Mouse (Mus musculus): Measurements from ENCODE around the gene Nfasc. TPM values are rescaled to one million over a fixed set of nuclear protein-coding genes. Genes with fewer than 3 reads are reported as not detected.

The Nfasc gene
- total RNA-seq, 2 experiments from 2014 or later, result not detected

DNA sequence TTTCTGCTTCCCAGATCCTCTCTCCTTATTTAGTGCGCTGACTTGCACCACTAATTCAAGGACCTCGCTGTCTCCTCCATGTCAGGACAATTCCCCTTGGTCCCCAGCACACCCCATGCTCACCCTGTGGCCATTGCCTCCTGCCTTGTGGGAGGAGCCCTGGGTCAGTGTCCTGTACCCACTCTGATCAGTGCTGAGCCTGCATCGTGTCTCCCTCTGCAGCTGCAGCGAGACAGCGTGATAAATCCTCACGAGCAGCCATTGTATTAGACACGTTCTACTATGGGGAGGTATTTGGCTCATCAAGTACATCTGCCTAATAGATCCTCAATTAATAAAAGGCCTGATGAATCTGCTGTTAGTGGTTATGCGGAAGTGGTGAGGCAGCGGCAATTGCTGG lies 86.8 kb downstream of the Nfasc start:
- ATAC-seq (replicated peaks; ENCODE audit: low FRiP score, poor library complexity, severe bottlenecking), result no peak

DNA sequence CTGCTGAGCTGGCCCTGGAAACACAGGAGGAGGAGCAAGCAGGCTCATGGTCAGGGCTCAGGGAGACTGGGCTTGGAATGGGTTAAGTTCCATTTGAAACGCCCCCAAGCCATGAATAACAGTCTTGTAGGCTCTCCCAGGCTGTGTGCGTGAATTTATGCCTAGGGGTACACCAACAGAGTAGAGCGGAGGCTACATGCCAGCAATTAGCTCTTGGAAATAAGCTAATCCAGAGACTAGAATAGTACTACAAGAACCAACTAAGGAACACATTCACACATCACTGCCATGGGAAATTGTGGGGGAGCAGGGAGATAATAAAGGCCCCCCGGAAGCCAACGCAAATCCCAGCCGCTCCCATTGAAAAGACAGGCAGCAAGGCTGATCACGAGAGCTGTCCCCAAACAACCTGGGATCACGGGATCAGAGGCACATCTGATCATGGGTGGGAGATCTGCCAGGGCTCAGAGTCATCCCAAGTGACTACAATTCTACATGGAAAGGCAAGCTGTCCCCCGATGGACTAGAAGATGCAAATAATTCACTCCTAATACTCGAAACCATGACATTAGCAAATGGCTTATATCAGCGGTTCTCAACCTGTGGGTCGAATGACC lies 87.6 kb downstream of the Nfasc start:
- ATAC-seq (replicated peaks; ENCODE audit: low FRiP score, poor library complexity, severe bottlenecking), result no peak

DNA sequence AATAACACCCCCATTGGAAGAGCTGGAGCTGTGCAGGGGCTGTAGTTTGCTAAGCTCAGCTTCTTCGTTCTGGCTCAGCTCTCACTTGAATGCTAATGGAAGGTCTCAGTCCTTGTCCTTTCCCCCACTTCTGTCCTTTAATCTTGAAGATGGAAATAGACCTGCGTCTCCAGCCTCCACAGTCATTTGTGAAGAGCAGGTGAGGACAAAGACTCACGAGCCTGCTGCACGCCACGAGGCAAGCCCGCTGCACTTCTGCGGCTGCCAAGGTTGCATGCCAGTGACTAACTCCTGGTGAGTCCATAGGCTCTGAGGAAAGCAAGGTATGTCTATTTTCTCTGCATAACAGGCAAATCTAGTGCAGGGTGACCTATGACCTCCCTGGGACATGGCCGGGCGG lies 88.4 kb downstream of the Nfasc start:
- ATAC-seq (replicated peaks; ENCODE audit: low FRiP score, poor library complexity, severe bottlenecking), result no peak

DNA sequence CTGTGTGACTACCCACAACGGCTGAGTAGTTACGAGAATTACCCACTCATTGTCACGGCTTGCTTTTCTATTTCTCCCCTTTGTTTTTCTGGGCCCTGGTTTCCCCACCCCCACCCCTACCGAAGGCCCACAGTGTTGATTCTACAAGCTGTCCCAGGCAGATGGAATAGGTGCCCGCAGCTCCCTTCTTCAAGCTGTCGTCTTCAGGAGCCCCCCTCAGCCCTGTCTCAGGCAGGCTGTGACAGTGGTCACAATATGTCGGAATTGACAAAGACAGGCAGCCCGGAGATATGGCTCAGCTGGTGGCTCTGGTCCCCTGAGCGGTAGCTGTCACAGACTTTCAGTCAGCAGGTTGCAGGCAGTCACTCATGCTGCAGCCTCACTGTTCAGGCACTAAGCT lies 90.9 kb downstream of the Nfasc start:
- ATAC-seq (replicated peaks; ENCODE audit: low FRiP score, poor library complexity, severe bottlenecking), result no peak

DNA sequence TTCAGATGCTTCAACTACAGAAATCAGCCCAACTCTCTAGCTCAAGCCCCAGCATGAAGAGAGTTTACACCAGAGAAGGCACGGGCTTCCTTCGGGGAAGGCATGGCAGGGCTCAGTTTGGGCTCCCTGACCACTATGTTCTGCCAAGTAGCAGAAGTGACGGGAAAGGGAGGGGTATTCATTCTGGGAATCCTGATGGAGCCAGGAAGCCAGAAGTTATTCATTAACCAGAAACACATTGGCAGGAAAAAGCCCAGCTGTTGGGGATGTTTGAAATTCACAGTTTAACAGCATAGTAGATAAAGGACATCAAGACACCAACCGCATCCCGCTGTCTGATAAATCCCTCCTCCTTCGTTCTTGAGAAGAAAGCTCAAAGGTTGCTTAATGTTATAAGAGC lies 93.6 kb downstream of the Nfasc start:
- ATAC-seq (replicated peaks; ENCODE audit: low FRiP score, poor library complexity, severe bottlenecking), result no peak

DNA sequence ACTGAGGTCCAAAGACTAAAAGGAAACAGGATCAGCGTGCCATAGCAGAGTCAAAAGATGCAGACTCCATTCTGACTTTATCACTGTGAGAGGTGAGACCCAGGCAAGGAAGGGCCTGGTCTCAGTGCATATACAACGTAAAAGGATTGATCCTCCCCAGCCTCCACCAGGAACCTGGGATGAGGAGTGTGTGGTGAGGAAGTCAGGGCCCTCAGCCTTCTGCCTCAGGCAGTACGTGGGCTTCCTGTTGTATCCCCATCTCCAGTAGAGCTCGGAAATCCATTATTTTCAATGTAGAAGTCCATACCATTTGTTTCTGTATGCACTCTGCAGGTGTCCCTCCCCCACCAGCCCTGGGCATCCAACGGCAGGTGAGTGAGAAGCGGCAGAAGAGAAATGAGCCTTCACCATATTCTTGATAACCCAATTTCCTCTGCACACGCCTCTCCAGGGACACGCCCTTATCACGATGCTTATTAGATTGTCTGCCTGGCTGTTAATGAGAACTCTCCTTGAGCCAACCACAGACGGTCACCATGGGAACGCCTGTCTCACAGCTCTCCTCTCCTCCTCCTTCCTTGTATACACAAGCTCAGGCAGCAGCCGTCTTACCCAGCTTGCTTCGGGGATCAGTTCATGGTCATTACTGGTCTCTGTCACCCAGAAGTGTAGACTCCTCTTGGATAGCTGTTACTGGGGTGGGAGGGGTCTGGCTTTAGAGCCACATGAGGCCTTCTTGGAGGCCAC lies 100.4 kb downstream of the Nfasc start:
- ATAC-seq (replicated peaks; ENCODE audit: low FRiP score, poor library complexity, severe bottlenecking), result no peak

DNA sequence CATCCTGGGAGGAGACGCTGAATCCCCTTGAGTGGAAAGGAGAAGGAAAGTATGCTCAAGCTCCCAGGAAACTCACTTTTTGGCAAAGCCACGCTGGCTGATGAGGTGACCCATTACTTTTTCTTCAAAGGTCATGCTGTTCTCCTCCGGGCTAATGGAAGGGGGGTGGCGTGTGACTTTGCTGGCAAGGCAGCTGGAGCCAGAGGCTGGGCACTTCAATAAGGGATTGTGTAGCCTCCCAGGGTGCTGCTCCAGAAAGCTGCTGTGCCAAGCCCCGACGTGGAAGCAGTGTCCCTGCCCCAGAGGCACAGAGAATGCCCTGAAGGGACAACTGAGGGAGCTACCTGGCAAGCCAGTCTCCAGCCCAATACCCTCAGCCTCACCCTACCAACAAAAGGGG lies 101.3 kb downstream of the Nfasc start:
- no peak for ATAC-seq (replicated peaks; ENCODE audit: low FRiP score, poor library complexity, severe bottlenecking)

DNA sequence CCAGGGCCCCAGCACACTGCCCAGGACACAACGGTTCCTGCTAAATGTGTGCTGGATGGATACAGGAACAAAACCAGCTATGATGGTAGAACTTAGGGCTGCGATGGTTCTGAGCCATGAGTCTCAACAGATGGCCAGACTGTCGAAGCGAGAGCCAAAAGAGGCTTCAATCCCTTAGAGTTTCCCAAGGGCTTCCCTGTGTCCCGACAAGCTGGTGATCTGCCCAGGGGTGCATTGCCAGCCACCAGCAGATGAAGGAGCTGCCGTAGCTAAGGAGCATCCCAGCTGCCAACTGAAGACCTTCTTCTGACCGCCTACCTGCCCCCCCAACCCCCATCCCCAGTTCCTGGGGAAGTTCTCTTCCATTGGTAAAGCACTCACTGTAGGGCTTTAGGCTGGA lies 104.3 kb downstream of the Nfasc start:
- no peak for ATAC-seq (replicated peaks; ENCODE audit: low FRiP score, poor library complexity, severe bottlenecking)

DNA sequence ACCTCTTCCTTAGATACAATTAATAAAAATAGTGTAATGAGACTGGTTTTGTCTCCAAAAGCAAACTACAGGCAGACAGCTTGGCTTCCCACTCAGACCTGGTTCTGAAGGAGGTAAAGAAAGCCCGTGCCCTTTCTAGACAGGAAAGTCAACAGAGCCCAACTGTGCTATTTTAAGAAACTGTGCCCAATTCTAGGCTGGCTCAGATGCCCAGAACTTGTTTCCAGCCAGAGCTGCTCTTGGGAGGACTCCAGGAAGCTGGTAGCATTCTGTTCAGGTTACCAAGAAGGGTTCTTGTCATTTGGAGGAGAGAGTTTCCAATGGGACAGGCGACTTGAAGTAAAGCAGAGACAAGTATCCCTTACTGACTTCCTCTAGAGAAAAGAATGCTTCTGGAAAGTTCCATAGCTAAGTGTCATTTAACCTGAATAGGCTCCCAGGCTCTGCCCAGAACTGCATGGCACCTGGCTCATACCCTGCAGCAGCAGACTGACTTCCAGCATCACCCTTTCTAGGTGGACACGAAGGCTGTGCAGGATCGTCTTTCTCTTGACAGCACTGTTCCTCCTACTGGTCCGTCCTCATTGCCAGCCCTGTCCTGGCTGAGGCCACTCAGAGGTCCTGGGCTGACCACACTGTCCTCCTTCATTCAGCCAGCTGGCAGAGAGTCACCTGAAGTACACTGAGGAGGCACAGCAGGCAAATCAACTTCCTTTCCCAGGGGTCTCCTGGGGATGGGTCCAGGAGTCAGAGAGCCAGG lies 111.8 kb downstream of the Nfasc start:
- ATAC-seq (replicated peaks; ENCODE audit: low FRiP score, poor library complexity, severe bottlenecking), result no peak

DNA sequence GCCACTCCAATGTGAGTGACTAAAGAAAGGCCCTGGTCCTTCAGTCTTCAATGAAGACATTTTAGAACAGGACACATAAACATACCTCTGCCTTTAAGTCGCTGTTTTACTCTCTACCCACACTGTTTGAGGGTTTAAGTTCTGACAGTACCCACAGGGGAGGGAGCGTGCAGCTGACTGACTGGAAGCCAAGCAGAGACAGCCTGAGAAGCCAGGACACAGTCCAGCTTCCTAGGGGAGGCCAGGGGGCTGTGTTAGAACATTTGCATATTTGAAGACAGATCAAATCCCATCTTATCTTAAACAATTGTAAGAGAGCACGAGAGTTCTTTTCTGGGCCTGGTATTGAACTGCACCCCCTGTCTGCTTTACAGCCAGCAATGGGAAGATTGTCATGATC lies 113.0 kb downstream of the Nfasc start:
- ATAC-seq (replicated peaks; ENCODE audit: low FRiP score, poor library complexity, severe bottlenecking), result no peak

DNA sequence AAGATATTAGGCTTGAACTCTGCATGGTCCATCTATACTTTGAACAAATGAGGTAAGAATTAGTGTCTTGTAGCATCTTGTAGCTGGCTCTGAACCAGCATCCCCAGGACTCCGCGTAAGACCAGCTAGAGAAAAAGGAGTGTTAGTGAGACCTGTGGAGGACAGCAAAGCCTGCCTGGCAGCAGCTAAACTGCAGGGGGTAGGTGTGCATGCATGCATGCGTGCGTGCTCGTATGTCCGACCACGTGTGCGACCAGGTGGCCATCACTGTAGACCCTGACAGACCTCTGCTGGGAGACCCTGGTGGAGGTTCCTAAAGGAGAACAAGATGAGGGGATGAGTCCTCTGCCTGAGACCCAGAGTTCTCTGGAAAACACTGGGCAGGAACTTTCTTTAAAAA lies 113.4 kb downstream of the Nfasc start:
- ATAC-seq (replicated peaks; ENCODE audit: low FRiP score, poor library complexity, severe bottlenecking), result no peak

DNA sequence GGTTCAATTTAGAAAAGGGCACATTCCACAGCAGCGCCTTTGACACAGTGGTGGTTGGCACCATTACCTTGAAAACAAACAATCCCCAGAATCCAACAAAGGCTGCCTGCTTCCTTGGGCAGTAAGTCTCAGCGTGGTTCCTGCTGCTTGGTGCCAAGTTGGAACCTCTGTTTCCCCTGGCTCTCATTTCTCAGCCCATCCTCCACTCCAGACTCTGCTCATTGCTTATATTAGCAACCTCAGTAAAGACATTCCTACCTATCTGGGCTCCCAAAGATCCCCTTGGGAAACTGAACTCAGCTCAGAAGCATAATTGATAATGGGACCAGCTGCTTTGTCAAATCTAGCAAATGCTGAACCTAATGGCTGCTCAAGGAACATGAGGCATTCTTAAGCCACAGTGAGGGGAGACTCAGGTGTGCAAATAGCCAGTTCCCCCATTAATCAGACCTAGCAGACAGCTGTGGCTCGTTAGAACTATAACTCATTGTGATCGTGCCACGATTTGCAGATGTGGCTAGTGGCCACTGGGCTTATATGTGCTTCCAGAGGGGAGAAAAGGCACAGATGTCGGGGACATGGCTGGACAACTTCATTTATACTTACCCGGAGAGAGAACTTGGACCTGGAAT lies 115.4 kb downstream of the Nfasc start:
- no peak for ATAC-seq (replicated peaks; ENCODE audit: low FRiP score, poor library complexity, severe bottlenecking)

DNA sequence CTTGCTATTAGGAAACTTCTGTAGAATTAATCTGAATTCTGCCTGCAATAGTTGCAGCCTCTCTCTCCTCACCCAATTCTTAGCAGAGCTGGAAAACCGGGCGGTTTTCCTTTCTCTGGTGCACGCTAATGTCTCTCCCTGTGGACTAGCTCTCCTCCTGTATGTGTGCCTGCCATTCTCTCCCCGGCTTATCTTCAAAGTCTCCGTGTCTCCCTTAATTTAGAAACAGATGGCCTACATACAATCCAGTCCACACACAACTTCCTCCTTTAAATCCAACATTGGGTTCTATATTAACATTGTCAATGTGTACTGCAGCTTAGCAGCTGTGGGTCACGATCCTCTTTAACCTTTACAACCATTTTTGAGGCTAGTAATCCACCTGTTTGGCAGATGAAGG lies 116.6 kb downstream of the Nfasc start:
- ATAC-seq (replicated peaks; ENCODE audit: low FRiP score, poor library complexity, severe bottlenecking), result no peak

DNA sequence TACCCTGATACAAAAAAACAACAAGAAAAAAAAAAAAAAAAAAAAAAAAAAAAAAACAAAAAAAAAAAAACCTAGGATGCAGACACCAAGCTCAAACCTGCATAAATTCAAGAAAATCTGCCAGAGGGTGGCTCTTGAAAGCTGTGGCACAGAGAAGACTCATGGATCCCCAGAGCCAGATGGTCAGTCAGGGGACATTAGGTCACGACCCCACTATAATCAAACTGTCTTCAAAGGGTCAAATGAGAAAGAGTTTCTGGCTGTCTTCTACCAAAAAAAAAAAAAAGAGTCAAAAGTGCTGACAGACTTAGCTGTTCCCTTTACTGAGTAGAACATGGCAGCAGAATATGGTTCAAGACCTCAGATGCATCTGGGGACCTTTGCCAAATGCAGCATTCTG lies 117.1 kb downstream of the Nfasc start:
- ATAC-seq (replicated peaks; ENCODE audit: low FRiP score, poor library complexity, severe bottlenecking), result no peak

DNA sequence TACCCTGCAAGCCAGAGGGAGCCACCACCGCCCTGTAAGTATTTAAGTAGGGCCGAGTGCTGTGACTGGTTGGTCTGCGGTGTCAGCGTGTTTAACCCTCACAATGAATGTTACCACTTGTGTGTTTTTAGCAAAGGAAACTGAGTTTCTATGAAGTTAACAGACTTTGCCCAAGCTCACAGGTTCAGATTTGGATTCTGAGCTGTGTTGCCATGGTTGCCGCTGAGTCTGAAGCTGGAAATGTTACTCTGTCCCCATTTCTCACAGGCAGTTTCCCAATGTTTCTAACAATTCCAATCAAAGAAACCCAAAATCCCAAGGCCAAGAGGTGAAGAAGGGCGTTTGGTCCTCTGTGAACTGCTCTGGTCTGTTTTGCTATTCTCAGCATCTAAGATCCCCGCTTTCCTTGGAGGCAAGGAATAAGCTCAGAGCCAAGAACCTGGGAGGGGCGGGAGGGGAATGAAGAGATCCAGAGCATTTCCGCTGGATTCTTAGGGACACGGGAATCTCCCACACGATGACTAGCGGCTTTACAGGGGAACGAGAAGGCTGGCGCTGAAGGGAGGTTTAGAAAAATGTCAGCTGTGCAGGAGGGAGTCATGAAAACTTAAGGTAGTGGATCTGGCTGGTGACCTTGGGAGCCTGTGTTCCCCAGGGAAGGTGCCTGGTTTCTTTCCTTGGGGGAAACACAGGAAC lies 117.8 kb downstream of the Nfasc start:
- ATAC-seq (replicated peaks; ENCODE audit: low FRiP score, poor library complexity, severe bottlenecking), result no peak

DNA sequence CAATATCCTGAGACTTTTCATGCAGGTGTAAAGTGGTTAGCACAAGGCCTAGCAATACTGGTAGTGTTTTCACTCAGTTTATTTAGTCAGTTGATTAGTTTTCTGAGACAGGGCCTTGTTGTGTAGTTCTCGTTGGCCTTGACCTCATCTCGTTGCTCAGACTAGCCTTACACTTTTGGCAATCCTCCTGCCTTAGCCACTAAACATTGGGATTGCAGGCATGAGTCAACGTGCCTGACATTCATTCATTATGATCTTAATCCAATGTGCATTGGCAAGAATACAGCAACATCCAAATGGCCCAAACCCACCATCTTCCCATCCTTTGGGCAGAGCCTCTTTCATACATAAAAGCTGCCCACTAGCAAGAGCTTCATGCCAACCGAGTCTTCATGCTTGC lies 129.5 kb downstream of the Nfasc start:
- no peak for ATAC-seq (replicated peaks; ENCODE audit: low FRiP score, poor library complexity, severe bottlenecking)

DNA sequence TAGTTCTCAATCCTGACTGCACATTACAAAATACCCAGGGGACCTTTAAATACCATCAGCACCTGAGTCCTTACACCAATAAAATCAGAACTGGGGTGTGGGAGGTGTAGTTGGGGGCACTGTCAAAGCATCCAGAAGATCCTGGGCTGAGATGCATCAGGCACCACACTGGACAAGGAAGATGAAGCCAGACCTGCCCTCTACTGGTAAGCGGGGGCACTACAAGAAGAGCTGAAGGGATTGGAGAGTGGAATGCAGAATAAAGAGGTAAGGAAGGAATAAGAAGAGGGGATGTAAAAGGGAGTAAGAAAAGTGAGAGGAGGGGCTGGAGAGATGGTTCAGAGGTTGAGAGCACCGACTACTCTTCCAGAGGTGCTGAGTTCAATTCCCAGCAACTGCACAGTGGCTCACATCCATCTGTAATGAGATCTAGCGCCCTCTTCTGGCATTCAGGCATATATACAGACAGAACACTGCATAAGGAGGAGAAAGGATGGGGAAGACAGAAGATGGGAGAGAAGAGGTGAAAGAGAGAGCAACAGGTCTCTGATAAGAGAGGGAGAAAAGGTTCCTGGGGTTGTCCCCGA lies 132.5 kb downstream of the Nfasc start:
- ATAC-seq (replicated peaks; ENCODE audit: low FRiP score, poor library complexity, severe bottlenecking), result 0 out of 2 replicates have a peak, but pooled peaks have one; percentile 65

DNA sequence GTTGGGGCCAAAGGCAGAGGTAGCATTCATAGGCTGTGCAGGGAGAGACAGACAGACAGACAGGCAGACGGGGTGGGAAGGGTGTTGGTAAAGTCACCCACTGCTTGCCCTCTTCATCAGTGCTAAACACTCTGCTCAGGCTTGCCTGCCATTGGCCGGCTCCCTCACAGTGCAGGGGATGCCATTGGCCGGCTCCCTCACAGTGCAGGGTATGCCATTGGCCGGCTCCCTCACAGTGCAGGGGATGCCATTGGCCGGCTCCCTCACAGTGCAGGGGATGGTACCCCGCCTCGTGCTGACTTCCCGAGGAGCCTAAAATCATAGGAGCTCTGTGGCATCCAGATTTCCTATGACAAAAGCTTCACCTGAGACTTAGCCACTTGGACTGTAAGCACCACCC lies 139.4 kb downstream of the Nfasc start:
- ATAC-seq (replicated peaks; ENCODE audit: low FRiP score, poor library complexity, severe bottlenecking), result no peak

DNA sequence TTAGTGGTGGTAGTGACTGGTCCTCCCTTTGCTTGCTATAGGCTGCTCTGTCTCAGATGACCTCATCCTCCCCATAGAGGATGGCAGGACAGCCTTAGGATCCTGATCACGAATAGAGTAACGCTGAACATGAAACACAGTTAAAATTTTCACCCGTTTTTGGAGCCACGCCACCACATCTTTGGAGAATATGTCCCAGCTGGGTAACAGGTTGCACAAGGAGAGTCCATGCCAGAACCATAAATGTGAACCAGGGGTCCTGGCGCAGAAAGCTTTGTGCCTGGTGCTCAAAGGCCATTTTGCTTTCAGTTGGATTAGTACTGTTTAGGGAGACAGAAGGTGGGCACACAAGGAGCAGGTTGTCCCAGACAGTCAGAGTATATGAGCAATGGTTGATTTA lies 143.6 kb downstream of the Nfasc start:
- ATAC-seq (replicated peaks; ENCODE audit: low FRiP score, poor library complexity, severe bottlenecking), result no peak

DNA sequence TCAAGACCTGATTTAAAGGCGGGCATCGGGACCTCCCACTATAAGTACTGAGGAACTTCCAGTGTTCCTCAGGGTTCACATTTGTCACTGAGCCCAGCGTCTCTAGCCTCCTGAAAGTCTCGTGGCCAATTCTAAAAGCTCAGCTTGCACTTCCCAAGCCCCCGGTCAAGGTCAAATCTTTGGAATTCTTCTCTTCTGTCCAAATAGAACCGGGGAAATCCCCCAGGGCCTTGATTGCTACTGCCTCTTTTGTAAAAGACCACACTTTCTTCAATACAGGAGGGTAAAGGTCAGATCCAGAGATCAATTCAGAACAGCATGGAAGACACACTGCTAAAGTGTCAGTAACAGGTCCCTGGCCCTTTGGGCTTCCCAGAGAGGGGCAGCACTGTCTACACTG lies 145.9 kb downstream of the Nfasc start:
- no peak for ATAC-seq (replicated peaks; ENCODE audit: low FRiP score, poor library complexity, severe bottlenecking)

Data from erythroblast, adult 5-6 weeks (primary cell).